Mouse (Mus musculus): ENCODE measurements around the gene Ank3. TPM values are rescaled to one million over a fixed set of nuclear protein-coding genes. Genes with fewer than 3 reads are reported as not detected.

The Ank3 gene
- total RNA-seq, 2 experiments from 2014 or later: 405 to 539 TPM

GRCm38 (mm10) chr10:70066497-70067168 is 668.1 kb downstream of the Ank3 start:
- DNase-seq (ENCODE audit: extremely low spot score in 1 of 2, low spot score in 1 of 2): no peak

- DNase-seq (ENCODE audit: extremely low spot score in 1 of 2, low spot score in 1 of 2): no peak
Measured at GRCm38 (mm10) chr10:70067169-70068115, 668.9 kb downstream of the Ank3 start.

- no peak for DNase-seq (ENCODE audit: extremely low spot score in 1 of 2, low spot score in 1 of 2)
Measured at GRCm38 (mm10) chr10:70069321-70069720, 670.7 kb downstream of the Ank3 start.

- no peak for DNase-seq (ENCODE audit: extremely low spot score in 1 of 2, low spot score in 1 of 2)
Measured at GRCm38 (mm10) chr10:70071334-70071733, 672.8 kb downstream of the Ank3 start.

Other genes with a start within 250 kb of the Ank3 start
- 10 to 100 TPM in 1 of 2 experiments, 1 to 10 TPM in 1; 6.8 to 10.3 TPM for gene Rhobtb1, start 247.3 kb upstream of the Ank3 start, total RNA-seq (2021)
- 1 to 10 TPM; 2.2 to 4.1 TPM for gene A930033H14Rik, start 185.7 kb upstream of the Ank3 start, total RNA-seq (2021)
- gene Cdk1, start 45.8 kb upstream of the Ank3 start, total RNA-seq (2021): 1 to 10 TPM in 1 of 2 experiments, under 1 TPM in 1; 0.77 to 1.1 TPM